Mouse (Mus musculus): ENCODE data around the gene Gm10358.
"Not testable (repeated sequence)": the region's sequence is repeated elsewhere in the genome, so short reads cannot be mapped to it uniquely, and the experiment has no call there.

The Gm10358 gene

DNA sequence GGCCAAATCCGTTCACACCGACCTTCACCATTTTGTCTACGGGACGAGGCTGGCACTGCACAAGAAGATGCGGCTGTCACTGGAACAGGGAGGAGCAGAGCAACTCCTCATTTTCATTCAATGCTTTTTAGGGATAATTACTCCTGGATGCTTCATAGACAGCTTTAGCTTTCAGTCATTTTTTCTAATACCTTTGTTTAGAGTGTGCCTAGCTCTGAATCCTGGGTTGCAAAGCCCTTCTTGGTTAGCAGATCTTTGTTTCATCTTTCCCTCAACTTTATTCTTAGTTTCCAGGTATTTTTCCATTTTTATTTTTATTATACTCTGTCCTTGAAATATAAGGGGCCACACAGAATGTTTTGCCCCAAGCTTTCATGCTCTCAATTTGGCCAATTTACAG lies at the start of gene Gm10358:
Gm10358 (minus strand) TSS at position 101 of the 400 bp plus-strand sequence.
- DNase-seq: no peak

DNA sequence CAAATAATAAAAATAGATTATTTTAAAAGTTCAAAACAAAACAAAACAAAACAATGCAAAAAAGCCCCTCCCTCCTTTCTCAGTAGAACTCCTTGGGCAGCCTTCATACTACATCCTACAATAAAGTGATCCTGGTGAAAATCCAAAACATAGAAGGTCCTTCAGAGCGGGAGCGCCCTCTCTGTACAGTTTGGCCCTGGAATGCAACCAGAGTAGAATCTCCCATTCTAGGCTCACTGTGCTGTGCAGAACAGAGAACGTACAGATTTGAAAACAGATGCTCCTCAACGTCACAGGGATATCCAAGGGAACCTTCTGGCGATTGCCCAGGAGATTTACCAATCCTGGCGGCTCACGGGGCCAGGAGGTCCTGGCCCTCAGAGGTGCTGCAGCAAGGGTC lies 42.0 kb upstream of the Gm10358 start, which contains the start of gene Iqcm:
Iqcm (plus strand) TSS at position 301 of the 400 bp plus-strand sequence.
- no peak for DNase-seq

DNA sequence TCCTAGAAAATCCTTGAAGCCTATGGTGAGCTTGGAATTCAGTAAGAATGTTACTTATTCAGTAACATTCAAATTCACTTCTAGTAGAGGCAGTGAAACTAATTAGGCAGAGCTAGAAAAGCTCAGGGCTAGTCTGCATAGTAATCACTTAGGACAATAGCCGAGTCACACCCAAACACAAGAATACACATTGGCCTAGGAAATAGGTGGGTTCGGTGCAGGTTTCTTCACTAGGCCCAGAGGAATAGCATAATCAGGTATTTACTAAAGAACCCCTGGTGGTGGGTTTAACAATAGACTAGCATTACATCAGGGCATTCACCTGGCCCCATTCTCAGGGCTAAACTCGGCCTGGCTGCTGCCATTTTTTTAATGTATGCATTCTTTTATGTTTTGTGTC lies 9.3 kb upstream of the Gm10358 start:
- DNase-seq: not testable (repeated sequence)

DNA sequence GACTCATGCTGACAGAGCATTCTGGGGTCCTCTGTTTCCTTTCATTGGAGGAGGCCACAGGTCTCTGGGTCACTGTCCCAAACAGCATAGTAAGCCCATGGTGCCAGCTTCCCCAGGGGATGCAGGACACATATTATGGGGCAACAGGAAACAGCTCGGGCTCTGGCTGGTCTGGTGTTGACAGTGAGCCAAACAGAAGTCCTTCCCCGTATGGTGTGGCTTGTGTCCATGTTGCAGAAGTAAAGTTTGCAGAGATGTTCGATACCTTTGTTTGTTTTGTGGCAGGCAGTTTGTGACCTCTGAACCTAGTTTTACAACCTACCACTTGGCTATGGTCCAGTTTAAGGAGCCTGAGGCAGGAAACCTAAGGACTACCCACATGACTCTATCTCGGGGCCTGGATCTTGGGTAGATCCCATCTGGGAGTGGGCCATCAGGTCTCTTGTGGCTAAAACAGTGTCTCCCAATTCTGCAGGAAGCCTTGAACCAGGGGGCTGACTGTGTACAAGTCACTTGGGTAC lies 21.6 kb downstream of the Gm10358 start:
- no peak for DNase-seq

DNA sequence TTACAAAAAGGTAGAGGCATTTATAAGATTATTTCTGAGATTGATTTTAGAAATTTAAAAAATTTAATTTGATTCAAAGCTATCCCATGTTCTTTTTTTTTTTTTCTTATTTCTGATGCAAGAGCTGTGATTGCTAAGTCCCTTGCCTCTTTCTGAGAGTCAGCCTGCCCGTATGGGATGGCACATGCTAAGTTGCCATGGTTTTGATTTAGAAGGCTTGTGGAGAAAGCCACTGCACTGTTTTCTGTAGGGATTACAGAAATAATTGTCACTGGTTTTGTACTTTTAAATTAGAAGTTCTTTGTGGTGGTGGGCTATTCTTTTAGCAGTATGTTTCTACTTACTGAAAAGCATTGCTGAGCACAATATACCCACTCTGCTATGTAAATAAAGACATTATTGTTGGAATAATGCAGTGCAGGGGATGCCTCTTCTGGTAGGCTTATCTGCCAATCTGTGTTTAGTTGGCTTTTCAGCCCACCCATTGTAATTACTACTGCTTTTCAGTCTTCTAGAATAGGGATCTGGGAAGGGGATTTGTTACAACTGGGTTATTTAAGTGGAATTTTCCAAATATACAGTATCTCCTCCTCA lies 30.8 kb downstream of the Gm10358 start:
- DNase-seq: no peak

DNA sequence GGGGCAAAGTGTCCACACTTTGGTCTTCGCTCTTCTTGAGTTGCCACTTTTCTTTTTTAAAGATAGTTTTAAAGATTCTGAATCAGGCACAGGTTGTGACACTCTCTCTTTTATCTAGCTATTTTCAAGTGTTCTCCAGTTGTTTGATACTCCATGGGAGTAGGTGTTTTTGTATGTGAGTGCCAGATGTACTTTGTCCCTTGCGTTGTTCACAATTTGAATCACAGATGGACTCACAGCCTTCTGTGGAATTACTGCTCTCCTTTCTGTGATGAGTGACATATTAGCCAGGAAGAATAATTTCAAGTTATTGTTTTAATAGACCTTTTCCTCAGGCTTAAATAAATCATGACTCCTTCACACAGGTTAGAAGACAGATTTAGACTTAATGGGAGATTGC lies 34.4 kb downstream of the Gm10358 start:
- DNase-seq: no peak
